24 mouse cellular contexts compared by ENCODE assay signal in genomic region chr5:75189319-75189987, GRCm38 (mm10). TPM values are rescaled to one million over a fixed set of nuclear protein-coding genes. Genes with fewer than 3 reads are reported as not detected.
A peak's percentile ranks its signal among the peaks of the same experiment; 100 is the strongest.
DNase-seq lines count a peak whose midpoint lies in the region; ATAC-seq lines count a peak whose summit lies in the region.
"Had no signal": no experiment of that assay in that cellular context is flagged by ENCODE, and none has a peak within 500 bp of the region (broad histone marks: within the 10 kb centered on the region; RNA-seq: fewer than 3 reads in every experiment).

No protein-coding gene starts in this region.

- H3K27me3 ChIP-seq in neural tube, embryonic 11.5 days (ENCODE audit: control insufficient read depth, insufficient read depth, low read length): no peaks in the 10 kb centered on the region
- H3K27me3 ChIP-seq in midbrain, embryonic 14.5 days (ENCODE audit: control insufficient read depth, insufficient read depth, low read length): no peaks in the 10 kb centered on the region
- H3K27me3 ChIP-seq: embryonic facial prominence, embryonic 15.5 days; heart, embryonic 13.5 days; kidney, embryonic 15.5 days; limb, embryonic 13.5 days; liver, embryonic 12.5 days; stomach, embryonic 15.5 days had no signal

- H3K4me1 ChIP-seq in neural tube, embryonic 11.5 days (ENCODE audit: control insufficient read depth, insufficient read depth, low read length): 0 out of 2 replicates have a peak, but pooled peaks cover 4% of the 10 kb centered on the region
- H3K4me1 ChIP-seq in midbrain, embryonic 14.5 days (ENCODE audit: control insufficient read depth, insufficient read depth, low read length): no peaks in the 10 kb centered on the region
- H3K4me1 ChIP-seq: embryonic facial prominence, embryonic 15.5 days; kidney, embryonic 15.5 days; limb, embryonic 13.5 days; liver, embryonic 12.5 days; stomach, embryonic 15.5 days had no signal

- H3K4me3 ChIP-seq in neural tube, embryonic 11.5 days (ENCODE audit: low read depth, low read length): no peak overlapping the region
- H3K4me3 ChIP-seq in midbrain, embryonic 14.5 days (replicated peaks; ENCODE audit: low read depth, low read length): no peak overlapping the region
- H3K4me3 ChIP-seq: embryonic facial prominence, embryonic 15.5 days; heart, embryonic 13.5 days; kidney, embryonic 15.5 days; limb, embryonic 13.5 days; liver, embryonic 12.5 days; stomach, embryonic 15.5 days had no signal

- no peaks in the 10 kb centered on the region for H3K9me3 ChIP-seq in neural tube, embryonic 11.5 days (ENCODE audit: control insufficient read depth, low read length)
- H3K9me3 ChIP-seq in midbrain, embryonic 14.5 days (ENCODE audit: control insufficient read depth, low read length): no peaks in the 10 kb centered on the region; the same call in 1 of the 2 replicates
- H3K9me3 ChIP-seq: embryonic facial prominence, embryonic 15.5 days; heart, embryonic 13.5 days; kidney, embryonic 15.5 days; limb, embryonic 13.5 days; liver, embryonic 12.5 days; stomach, embryonic 15.5 days had no signal

- no peak overlapping the region for H3K4me2 ChIP-seq in neural tube, embryonic 11.5 days (ENCODE audit: low read depth)
- no peak overlapping the region for H3K4me2 ChIP-seq in midbrain, embryonic 14.5 days (ENCODE audit: low read length)
- H3K4me2 ChIP-seq: embryonic facial prominence, embryonic 15.5 days; heart, embryonic 13.5 days; kidney, embryonic 15.5 days; limb, embryonic 13.5 days; liver, embryonic 12.5 days; stomach, embryonic 15.5 days had no signal

- ATAC-seq in neural tube, embryonic 11.5 days (ENCODE audit: insufficient read depth, low FRiP score, low TSS enrichment): peak; percentile 65; the same call in 1 of the 2 replicates
- peak; percentile 63; the same call in 1 of the 2 replicates for ATAC-seq in midbrain, embryonic 14.5 days (ENCODE audit: low FRiP score, low TSS enrichment)
- ATAC-seq: forebrain, embryonic 16.5 days; liver, embryonic 12.5 days had no signal

- 65% methylated on average over 15 of the region's 15 CpGs for WGBS in neural tube, embryonic 11.5 days
- 27% methylated on average over 15 of the region's 15 CpGs for WGBS in midbrain, embryonic 14.5 days

- no peak overlapping the region for H3K27ac ChIP-seq in neural tube, embryonic 11.5 days (ENCODE audit: low read depth, low read length)
- H3K27ac ChIP-seq in midbrain, embryonic 14.5 days (replicated peaks; ENCODE audit: low read depth, low read length): no peak overlapping the region
- H3K27ac ChIP-seq: embryonic facial prominence, embryonic 15.5 days; heart, embryonic 13.5 days; kidney, embryonic 15.5 days; limb, embryonic 13.5 days; liver, embryonic 12.5 days; stomach, embryonic 15.5 days had no signal

- peak; percentile 18 for DNase-seq in embryo, embryonic 11 days
- no peak for DNase-seq in embryo, embryonic 9.5 days (ENCODE audit: extremely low spot score)
- peak; percentile 34 for DNase-seq in neural tube, embryonic 11.5 days (ENCODE audit: low spot score)
- no peak for DNase-seq in neural tube, embryonic 10.5 days (ENCODE audit: extremely low spot score, low spot score)
- DNase-seq in midbrain, embryonic 14.5 days: peak; percentile 75
- no peak for DNase-seq in adrenal gland, postnatal 25 days
- DNase-seq in layer of hippocampus, postnatal 25 days (ENCODE audit: extremely low spot score in 1 of 2, low spot score in 1 of 2): no peak
- DNase-seq: adrenal gland, postnatal 14 days; cerebellum, adult 11 months; cerebellum, adult 9-11 months; gastrocnemius, postnatal 14 days; heart, adult 18-20 months; kidney, adult 11 months; kidney, postnatal 4 days; lung, adult 18-20 months; lung, postnatal 14 days; thymus, postnatal 36 days had no signal

- H3K9ac ChIP-seq in neural tube, embryonic 11.5 days (ENCODE audit: low read length): no peak overlapping the region
- H3K9ac ChIP-seq in midbrain, embryonic 14.5 days (replicated peaks; ENCODE audit: low read length): no peak overlapping the region
- H3K9ac ChIP-seq: embryonic facial prominence, embryonic 15.5 days; heart, embryonic 13.5 days; kidney, embryonic 15.5 days; limb, embryonic 13.5 days; liver, embryonic 12.5 days; stomach, embryonic 15.5 days had no signal

- H3K36me3 ChIP-seq in neural tube, embryonic 11.5 days (ENCODE audit: control insufficient read depth, insufficient read depth, low read length): peaks cover 2% of the 10 kb centered on the region; the same call in 1 of the 2 replicates
- no peaks in the 10 kb centered on the region for H3K36me3 ChIP-seq in midbrain, embryonic 14.5 days (ENCODE audit: control insufficient read depth, insufficient read depth, low read length)
- H3K36me3 ChIP-seq: liver, embryonic 12.5 days had no signal

RNA-seq across cellular contexts. Expression of gene Pdgfra, which starts 37.4 kb away (rescaled TPM):
- polyA plus RNA-seq in neural tube, embryonic 11.5 days (2014; fragmentation: Nextera tagmentation; extraction: Ambion mirVana): 39.6 and 43.2 TPM in 2 replicates
- polyA plus RNA-seq in midbrain, embryonic 14.5 days (2014; fragmentation: Nextera tagmentation; extraction: Ambion mirVana): 3.6 and 9.4 TPM in 2 replicates
- 20.0 and 22.9 TPM in 2 replicates for total RNA-seq in adrenal gland, postnatal 25 days (2021)
- total RNA-seq in layer of hippocampus, postnatal 25 days (2021): 10 to 100 TPM; 44.3 to 45.7 TPM

Comparison
In these comparisons a context has a peak if more than half of its experiments do, and no peak if none do; other contexts are left out.
1. DNase-seq: peak in embryo, embryonic 11 days (single experiment), neural tube, embryonic 11.5 days (single experiment) and midbrain, embryonic 14.5 days (single experiment); none in embryo, embryonic 9.5 days (single experiment), neural tube, embryonic 10.5 days (single experiment), adrenal gland, postnatal 25 days (single experiment) and layer of hippocampus, postnatal 25 days (0 of 2).